Mouse (Mus musculus) hindbrain, embryonic 10.5 days (tissue): ENCODE results near the gene Bmp5. TPM values are rescaled to one million over a fixed set of nuclear protein-coding genes. Genes with fewer than 3 reads are reported as not detected.
A peak's percentile ranks its signal among the peaks of the same experiment; 100 is the strongest.

Source experiments
- DNase-seq: peaks from one replicate; pipeline ENCODE4 v3.0.0-alpha.2; 2017; ENCODE audit warnings: low spot score
- H3K27ac ChIP-seq: fragments of 300-500 bp; sonication (generic); 2 replicates; pipeline ENCODE4 v1.5.1; 2016; ENCODE audit warnings: mild to moderate bottlenecking, moderate library complexity
- H3K27me3 ChIP-seq: fragments of 300-500 bp; sonication (generic); 2 replicates; pipeline ENCODE4 v1.6.1; 2016; ENCODE audit warnings: mild to moderate bottlenecking; ENCODE audit not compliant: poor library complexity, insufficient read depth, severe bottlenecking
- H3K36me3 ChIP-seq: fragments of 300-500 bp; sonication (generic); 2 replicates; pipeline ENCODE4 v1.6.1; 2016; ENCODE audit warnings: mild to moderate bottlenecking, moderate library complexity
- H3K4me1 ChIP-seq: fragments of 300-500 bp; sonication (generic); replicated peaks from 2 replicates; pipeline ENCODE4 v1.6.1; 2016; ENCODE audit warnings: mild to moderate bottlenecking
- H3K4me3 ChIP-seq: fragments of 300-500 bp; sonication (generic); 2 replicates; pipeline ENCODE4 v1.5.1; 2016; ENCODE audit warnings: mild to moderate bottlenecking, moderate library complexity
- H3K9me3 ChIP-seq: fragments of 300-500 bp; sonication (generic); 2 replicates; pipeline ENCODE4 v1.6.1; 2016; ENCODE audit warnings: mild to moderate bottlenecking, moderate library complexity
- WGBS: fragments of 180-500 bp; shearing (Covaris S2); methylation state at CpG from one replicate; pipeline ENCODE4 v1.1.7; 2016; 5-methylcytosine and 5-hydroxymethylcytosine counted together
- polyA plus RNA-seq: library from polyadenylated mRNA; unstranded; fragments of >200 nt; fragmentation: Nextera tagmentation; extraction: Ambion mirVana; gene quantifications from 2 replicates; pipeline ENCODE4 v1.2.1, GENCODE M21; 2016

Gene Bmp5
- polyA plus RNA-seq, result 2.1 and 2.9 TPM in 2 replicates

DNA sequence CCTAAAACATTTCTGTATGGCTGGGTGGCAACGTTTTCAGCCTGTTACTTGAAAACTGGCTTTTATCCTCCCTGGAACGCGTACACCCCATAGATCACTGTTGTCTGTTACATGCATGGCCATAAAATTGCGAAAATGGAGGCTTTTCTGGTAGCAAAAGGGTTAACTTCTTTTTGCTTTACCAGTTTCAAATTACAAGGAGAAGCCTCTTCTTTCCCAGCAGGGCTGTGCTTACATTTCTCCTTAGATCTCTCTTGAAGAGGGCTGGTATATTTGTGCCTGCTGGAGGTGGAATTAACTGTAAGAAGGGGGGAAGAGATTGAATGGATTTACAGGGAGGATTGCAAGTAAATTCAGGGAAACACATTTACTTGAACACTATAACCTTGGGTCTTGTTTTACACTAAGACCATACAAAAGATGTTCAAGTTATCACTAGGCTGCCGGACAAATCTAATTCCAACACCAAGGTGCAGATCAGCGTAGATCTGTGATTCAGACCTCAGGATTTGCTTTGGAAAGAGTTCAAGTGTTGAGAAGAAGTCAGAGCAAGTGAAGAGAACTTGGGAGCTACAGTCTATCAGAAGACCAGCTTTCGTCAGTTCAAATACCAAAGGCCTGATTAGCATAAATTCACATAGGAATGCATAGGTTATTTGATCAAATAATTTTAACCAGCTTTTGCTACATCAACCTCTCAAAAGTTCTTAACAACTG is at the start of gene Bmp5:
Gene Bmp5 (plus strand): TSS at position 236 of the 717 bp plus-strand sequence.
- Histone ChIP-seq H3K27me3 (no peaks in the 10 kb centered on the region), H3K4me1 (peaks cover 6% of the 10 kb centered on the region; the same call in 1 of the 2 replicates), H3K27ac (peak within 1 kb of the TSS; percentile 41; the same call in 1 of the 2 replicates), H3K4me3 (peak within 1 kb of the TSS; percentile 30), H3K36me3 (no peaks in the 10 kb centered on the region), H3K9me3 (no peaks in the 10 kb centered on the region)
- DNase-seq, result no peak
- 28% methylated on average over 7 of the region's 7 CpGs for WGBS

DNA sequence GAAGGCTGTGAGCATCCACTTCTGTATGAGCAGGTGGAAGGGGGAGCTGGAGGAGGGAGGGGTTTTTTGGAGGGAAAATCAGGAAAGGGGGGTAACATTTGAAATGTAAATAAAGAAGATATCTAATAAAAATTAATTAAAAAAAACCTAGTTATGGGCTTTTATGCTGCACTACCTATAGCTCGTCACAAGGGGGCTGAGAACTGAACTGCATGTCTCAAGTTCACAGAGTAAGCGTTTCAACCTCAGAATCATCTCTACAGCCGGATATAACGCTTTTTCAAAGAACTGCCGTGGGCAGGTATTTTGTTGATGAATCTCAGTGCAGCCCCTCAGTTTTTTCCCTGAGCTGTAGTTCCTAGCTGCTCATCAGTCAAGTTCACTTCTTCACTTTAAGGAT is 15.1 kb upstream of the Bmp5 start:
- Histone ChIP-seq H3K27me3 (no peaks in the 10 kb centered on the region), H3K27ac (no peak overlapping the region), H3K4me1 (no peaks in the 10 kb centered on the region), H3K36me3 (no peaks in the 10 kb centered on the region), H3K4me3 (no peak overlapping the region), H3K9me3 (no peaks in the 10 kb centered on the region)
- WGBS, result 44% methylated on average over 5 of the region's 5 CpGs
- DNase-seq, result no peak

- no peaks in the 10 kb centered on the region for H3K27me3 ChIP-seq
Observed at GRCm38 (mm10) chr9:75761567-75761966, 13.6 kb upstream of the Bmp5 start.

GRCm38 (mm10) chr9:75762487-75762886 is 12.7 kb upstream of the Bmp5 start:
- Histone ChIP-seq H3K9me3 (no peaks in the 10 kb centered on the region), H3K4me3 (no peak overlapping the region), H3K36me3 (no peaks in the 10 kb centered on the region), H3K27ac (no peak overlapping the region), H3K27me3 (no peaks in the 10 kb centered on the region), H3K4me1 (no peaks in the 10 kb centered on the region)
- 37% methylated on average over 5 of the region's 5 CpGs for WGBS
- no peak for DNase-seq

More at GRCm38 (mm10) chr9:75761567-75761966, 13.6 kb upstream of the Bmp5 start:
- no peaks in the 10 kb centered on the region for H3K9me3 ChIP-seq
- no peak overlapping the region for H3K4me3 ChIP-seq
- no peak for DNase-seq
- 89% methylated on average over 2 of the region's 2 CpGs for WGBS
- H3K4me1 ChIP-seq, result no peaks in the 10 kb centered on the region
- no peaks in the 10 kb centered on the region for H3K36me3 ChIP-seq
- no peak overlapping the region for H3K27ac ChIP-seq

DNA sequence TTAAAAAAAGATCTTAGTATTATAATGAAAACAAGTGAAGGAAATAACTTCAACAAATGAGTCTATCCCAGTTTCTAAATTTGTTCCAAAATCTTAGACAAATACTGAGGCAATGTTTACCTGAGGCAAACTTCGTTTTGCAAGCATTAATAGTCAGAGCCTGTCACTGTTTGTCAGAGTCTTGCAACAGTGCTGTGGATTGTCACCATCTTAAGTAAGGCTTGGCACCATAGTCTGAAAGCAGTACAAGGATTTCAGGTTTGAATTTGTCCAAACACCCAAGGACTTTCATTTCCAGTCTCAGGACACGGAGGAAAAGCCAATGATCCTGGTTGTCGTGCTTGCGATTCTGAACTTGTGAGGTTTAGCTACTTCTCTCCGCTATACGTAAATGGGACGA is 10.4 kb upstream of the Bmp5 start:
- Histone ChIP-seq H3K4me1 (no peaks in the 10 kb centered on the region), H3K27ac (no peak overlapping the region), H3K9me3 (no peaks in the 10 kb centered on the region), H3K4me3 (no peak overlapping the region), H3K27me3 (no peaks in the 10 kb centered on the region), H3K36me3 (no peaks in the 10 kb centered on the region)
- 92% methylated on average over 7 of the region's 7 CpGs for WGBS
- DNase-seq, result no peak

DNA sequence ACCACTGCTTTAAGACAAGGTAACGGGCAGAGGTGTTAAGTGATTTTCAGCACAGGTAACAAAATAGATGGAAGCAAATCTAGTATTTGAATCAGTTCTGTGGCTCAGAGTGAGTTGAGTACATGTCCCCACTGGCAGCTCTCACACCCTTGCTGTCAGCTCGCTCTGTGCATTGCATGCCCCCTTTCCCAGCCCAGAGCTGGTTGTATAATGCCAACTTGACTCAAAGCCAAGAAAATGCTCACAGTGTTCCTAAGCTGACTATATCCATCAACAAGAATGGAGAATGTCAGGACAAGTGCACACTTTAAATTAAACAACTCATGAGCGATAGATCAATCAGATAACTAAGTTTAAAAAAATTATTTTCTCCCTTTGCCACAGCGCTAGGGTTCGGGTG is 8.6 kb upstream of the Bmp5 start:
- no peak for DNase-seq
- 94% methylated on average over 5 of the region's 5 CpGs for WGBS
- Histone ChIP-seq H3K4me1 (no peaks in the 10 kb centered on the region), H3K36me3 (no peaks in the 10 kb centered on the region), H3K27me3 (no peaks in the 10 kb centered on the region), H3K27ac (no peak overlapping the region), H3K9me3 (no peaks in the 10 kb centered on the region), H3K4me3 (no peak overlapping the region)

- Histone ChIP-seq H3K27ac (no peak overlapping the region), H3K4me1 (no peaks in the 10 kb centered on the region), H3K36me3 (no peaks in the 10 kb centered on the region), H3K9me3 (no peaks in the 10 kb centered on the region), H3K4me3 (no peak overlapping the region), H3K27me3 (no peaks in the 10 kb centered on the region)
- no peak for DNase-seq
- 72% methylated on average over 3 of the region's 3 CpGs for WGBS
Observed at GRCm38 (mm10) chr9:75769042-75769441, 6.1 kb upstream of the Bmp5 start.

- Histone ChIP-seq H3K27me3 (no peaks in the 10 kb centered on the region), H3K4me3 (peak overlapping the region; percentile 30), H3K27ac (peak overlapping the region; percentile 41; the same call in 1 of the 2 replicates), H3K4me1 (peaks cover 11% of the 10 kb centered on the region; the same call in 1 of the 2 replicates), H3K36me3 (no peaks in the 10 kb centered on the region), H3K9me3 (no peaks in the 10 kb centered on the region)
- 42% methylated on average over 7 of the region's 7 CpGs for WGBS
- no peak for DNase-seq
Observed at GRCm38 (mm10) chr9:75776153-75776552, 989 bp downstream of the Bmp5 start.

DNA sequence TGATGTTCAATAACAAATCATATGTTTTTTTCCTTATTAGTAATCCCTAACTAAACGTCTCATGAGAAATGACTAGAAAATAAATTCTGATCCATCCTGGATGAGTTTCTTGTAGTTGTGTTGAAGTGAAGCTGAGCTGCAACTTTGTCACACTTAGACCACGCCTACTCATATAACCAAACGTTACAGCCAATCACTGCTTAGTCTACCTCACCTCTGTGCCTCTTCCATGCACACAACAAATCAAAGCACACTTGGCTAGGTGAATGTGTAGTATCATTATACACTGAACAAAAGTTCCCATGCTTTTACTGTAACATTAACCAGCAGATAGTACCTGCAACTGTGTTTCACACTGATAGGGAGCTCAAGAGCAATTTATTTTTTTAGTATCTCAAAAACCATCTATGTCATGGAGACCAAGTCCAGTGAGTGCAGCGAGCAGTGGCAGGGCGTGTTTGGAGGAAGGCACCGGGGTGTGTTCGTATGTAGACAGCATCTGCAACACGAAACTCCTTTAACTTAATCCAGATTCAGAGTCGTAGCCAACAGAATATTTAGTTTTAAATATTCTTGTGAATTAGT is 3.7 kb downstream of the Bmp5 start:
- H3K36me3 ChIP-seq, result no peaks in the 10 kb centered on the region
- H3K4me1 ChIP-seq, result peaks cover 17% of the 10 kb centered on the region; the same call in 1 of the 2 replicates
- H3K27me3 ChIP-seq, result no peaks in the 10 kb centered on the region
- DNase-seq, result no peak
- no peak overlapping the region for H3K4me3 ChIP-seq
- H3K9me3 ChIP-seq, result no peaks in the 10 kb centered on the region
- H3K27ac ChIP-seq, result no peak overlapping the region
- WGBS, result 67% methylated on average over 9 of the region's 9 CpGs

DNA sequence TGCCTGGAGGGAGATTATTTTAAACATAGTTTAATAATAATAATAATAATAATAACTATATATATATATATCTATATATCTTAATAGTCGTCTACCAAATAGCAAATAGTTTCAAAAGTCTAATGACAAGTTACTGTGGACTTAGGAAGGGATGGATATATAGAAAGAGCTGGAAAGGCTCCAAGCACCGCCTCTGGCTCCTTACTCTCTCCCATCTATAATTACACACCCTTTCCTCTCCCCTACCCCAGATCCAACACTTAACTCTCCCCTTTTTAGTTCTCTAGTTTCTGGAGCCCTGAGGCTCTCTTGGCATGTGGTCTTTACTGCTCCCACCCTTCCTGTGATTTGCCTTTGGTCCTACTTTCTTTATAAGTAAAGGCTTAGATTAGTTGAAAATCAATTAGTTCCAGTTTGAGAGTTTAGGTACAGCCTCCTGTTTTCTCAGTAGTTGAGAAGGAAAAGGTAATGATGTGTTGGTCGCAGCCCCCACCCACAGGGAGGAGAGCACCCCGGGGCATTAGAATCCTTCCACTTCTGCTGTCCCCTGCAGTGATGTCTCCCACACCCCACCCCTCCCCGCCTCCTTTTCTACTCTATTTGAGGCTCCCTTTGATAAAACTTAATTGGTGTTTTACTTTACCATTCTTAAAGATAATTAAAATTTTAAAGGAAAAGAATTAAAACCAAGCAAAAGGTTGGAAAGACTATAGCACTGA is 5.6 kb downstream of the Bmp5 start:
- peaks cover 10% of the 10 kb centered on the region; the same call in 1 of the 2 replicates for H3K4me1 ChIP-seq
- H3K4me3 ChIP-seq, result no peak overlapping the region
- no peak overlapping the region for H3K27ac ChIP-seq
- 20% methylated on average over 5 of the region's 5 CpGs for WGBS
- no peak for DNase-seq
- no peaks in the 10 kb centered on the region for H3K36me3 ChIP-seq
- no peaks in the 10 kb centered on the region for H3K9me3 ChIP-seq
- H3K27me3 ChIP-seq, result no peaks in the 10 kb centered on the region

GRCm38 (mm10) chr9:75781600-75781999 is 6.4 kb downstream of the Bmp5 start:
- DNase-seq, result no peak
- 33% methylated on average over 5 of the region's 5 CpGs for WGBS
- Histone ChIP-seq H3K9me3 (no peaks in the 10 kb centered on the region), H3K27ac (no peak overlapping the region), H3K27me3 (no peaks in the 10 kb centered on the region), H3K4me1 (peaks cover 10% of the 10 kb centered on the region; the same call in 1 of the 2 replicates), H3K36me3 (no peaks in the 10 kb centered on the region), H3K4me3 (no peak overlapping the region)

DNA sequence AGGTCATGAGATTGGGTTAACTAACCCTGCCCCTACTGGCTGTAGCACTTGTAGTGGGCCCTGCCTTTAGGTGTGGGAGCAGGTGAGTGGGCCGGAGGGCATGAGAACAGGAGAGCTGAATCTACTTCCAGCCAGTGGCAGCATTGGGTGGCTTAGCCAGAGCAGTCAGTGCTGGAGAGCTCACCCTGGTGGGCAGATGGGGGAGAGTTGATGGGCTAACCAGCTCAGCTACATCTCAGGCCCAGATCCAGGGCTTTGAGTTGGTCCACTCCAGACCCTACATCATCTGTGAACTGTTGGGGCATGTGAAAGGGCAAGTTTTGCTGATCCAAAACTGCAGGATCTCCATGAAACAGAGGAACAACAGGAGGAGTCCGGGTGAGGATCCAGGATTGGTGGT is 8.4 kb downstream of the Bmp5 start:
- 92% methylated on average over 2 of the region's 2 CpGs for WGBS
- Histone ChIP-seq H3K36me3 (no peaks in the 10 kb centered on the region), H3K4me3 (no peak overlapping the region), H3K9me3 (no peaks in the 10 kb centered on the region), H3K27me3 (no peaks in the 10 kb centered on the region), H3K4me1 (peaks cover 10% of the 10 kb centered on the region; the same call in 1 of the 2 replicates), H3K27ac (no peak overlapping the region)
- no peak for DNase-seq

GRCm38 (mm10) chr9:75785959-75786358 is 10.8 kb downstream of the Bmp5 start:
- Histone ChIP-seq H3K4me1 (peaks cover 6% of the 10 kb centered on the region; the same call in 1 of the 2 replicates), H3K9me3 (no peaks in the 10 kb centered on the region), H3K27ac (no peak overlapping the region), H3K36me3 (no peaks in the 10 kb centered on the region), H3K4me3 (no peak overlapping the region), H3K27me3 (no peaks in the 10 kb centered on the region)
- DNase-seq, result no peak
- 92% methylated on average over 5 of the region's 5 CpGs for WGBS
